ENCODE assay signal across 8 mouse cellular contexts in the genomic region with DNA sequence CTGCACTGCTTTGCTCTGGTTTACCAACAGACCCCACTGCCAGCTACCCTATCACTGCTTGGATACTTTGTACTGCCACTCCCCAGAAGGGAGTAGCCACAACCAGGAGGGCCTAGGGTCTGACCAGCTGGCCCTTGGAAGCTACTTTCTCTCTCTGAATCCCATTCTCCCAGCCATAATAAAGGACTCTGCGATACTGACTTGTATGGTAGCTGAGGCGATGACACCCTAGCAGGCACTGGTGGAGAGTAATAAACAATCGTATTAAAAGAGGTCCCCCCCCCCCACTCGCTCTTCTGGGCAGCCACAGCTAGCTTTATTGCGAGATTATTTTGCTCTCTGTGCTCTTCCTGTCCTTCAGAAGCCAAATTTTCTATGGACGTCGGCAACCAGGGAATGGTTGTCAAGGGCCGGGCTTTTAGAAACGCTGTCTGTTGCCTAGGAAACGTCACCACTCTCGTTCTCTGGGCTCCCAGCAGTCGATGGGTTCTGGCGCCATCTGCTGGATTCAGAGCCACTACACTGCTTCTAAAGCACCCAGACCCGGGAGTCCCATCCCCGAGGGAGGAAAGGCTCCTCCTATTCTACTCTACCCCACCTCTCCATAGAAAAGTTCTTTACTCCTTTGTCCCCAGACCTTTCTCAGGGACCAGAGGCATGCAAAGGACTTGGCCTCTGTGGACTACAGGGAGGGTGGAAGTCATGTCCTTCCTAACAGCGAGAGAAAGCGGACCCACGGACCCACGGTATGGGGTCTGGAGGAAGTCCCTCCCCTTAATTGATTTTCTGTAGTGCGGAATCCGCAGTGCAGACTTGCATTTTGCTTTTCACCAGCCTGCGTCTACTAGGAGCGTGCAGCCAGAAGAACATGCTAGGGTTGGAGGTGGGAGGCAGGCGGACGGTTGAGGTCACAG. TPM values are rescaled to one million over a fixed set of nuclear protein-coding genes. Genes with fewer than 3 reads are reported as not detected.
A peak's percentile ranks its signal among the peaks of the same experiment; 100 is the strongest.
DNase-seq lines count a peak whose midpoint lies in the region; ATAC-seq and TF ChIP-seq lines count a peak whose summit lies in the region.

No protein-coding gene starts in this region.

- H3K9me3 ChIP-seq in forebrain, embryonic 10.5 days: no peaks in the 10 kb centered on the region
- no peaks in the 10 kb centered on the region for H3K9me3 ChIP-seq in heart, embryonic 15.5 days (replicated peaks)
- no peaks in the 10 kb centered on the region for H3K9me3 ChIP-seq in liver, embryonic 12.5 days (replicated peaks)
- no peaks in the 10 kb centered on the region for H3K9me3 ChIP-seq in stomach, embryonic 14.5 days (ENCODE audit: control insufficient read depth, low read depth, low read length)

- no peak overlapping the region for H3ac ChIP-seq in C2C12 (ENCODE audit: control insufficient read depth, insufficient read length, low read depth)

- H3K4me2 ChIP-seq in heart, embryonic 15.5 days: peak overlapping the region; percentile 72
- peak overlapping the region; percentile 53 for H3K4me2 ChIP-seq in liver, embryonic 12.5 days
- H3K4me2 ChIP-seq in stomach, embryonic 14.5 days (replicated peaks; ENCODE audit: low read depth, low read length): peak overlapping the region; percentile 65

- no peaks in the 10 kb centered on the region for H3K79me2 ChIP-seq in C2C12 (ENCODE audit: control insufficient read depth, insufficient read depth)

- DNase-seq in brain, adult 2 months (ENCODE audit: low read depth, low spot score): peak; percentile 96
- DNase-seq in forebrain, embryonic 10.5 days (ENCODE audit: extremely low spot score, low spot score): peak; percentile 91
- peak; percentile 94 for DNase-seq in kidney, postnatal 14 days
- peak; percentile 63 to 78 for DNase-seq in natural killer cell, adult 2 months (ENCODE audit: low spot score in 2 of 2)

- no peaks in the 10 kb centered on the region for H3K27me3 ChIP-seq in C2C12 (ENCODE audit: control insufficient read depth, insufficient read depth, insufficient read length)
- H3K27me3 ChIP-seq in forebrain, embryonic 10.5 days (ENCODE audit: poor library complexity, severe bottlenecking): peaks cover 53% of the 10 kb centered on the region
- peaks cover 12% of the 10 kb centered on the region for H3K27me3 ChIP-seq in heart, embryonic 15.5 days
- peaks cover 75% of the 10 kb centered on the region for H3K27me3 ChIP-seq in liver, embryonic 12.5 days (replicated peaks)
- no peaks in the 10 kb centered on the region for H3K27me3 ChIP-seq in stomach, embryonic 14.5 days (ENCODE audit: control insufficient read depth, insufficient read depth, low read length)

- H3K4me3 ChIP-seq in C2C12 (ENCODE audit: insufficient read depth, poor library complexity, severe bottlenecking): no peak overlapping the region
- peak overlapping the region; percentile 50 for H3K4me3 ChIP-seq in forebrain, embryonic 10.5 days
- peak overlapping the region; percentile 40 for H3K4me3 ChIP-seq in heart, embryonic 15.5 days
- peak overlapping the region; percentile 35 for H3K4me3 ChIP-seq in liver, embryonic 12.5 days
- peak overlapping the region; percentile 34 for H3K4me3 ChIP-seq in stomach, embryonic 14.5 days (ENCODE audit: low read depth, low read length)

- H3K36me3 ChIP-seq in C2C12 (ENCODE audit: control insufficient read depth, insufficient read depth): peaks cover 15% of the 10 kb centered on the region
- peaks cover 32% of the 10 kb centered on the region for H3K36me3 ChIP-seq in forebrain, embryonic 10.5 days (replicated peaks)
- peaks cover 6% of the 10 kb centered on the region; the same call in 1 of the 2 replicates for H3K36me3 ChIP-seq in heart, embryonic 15.5 days
- peaks cover 6% of the 10 kb centered on the region for H3K36me3 ChIP-seq in liver, embryonic 12.5 days
- peaks cover 10% of the 10 kb centered on the region; the same call in 1 of the 2 replicates for H3K36me3 ChIP-seq in stomach, embryonic 14.5 days (ENCODE audit: control insufficient read depth, insufficient read depth, low read length)

- H3K27ac ChIP-seq in forebrain, embryonic 10.5 days: peak overlapping the region; percentile 60; the same call in 1 of the 2 replicates
- H3K27ac ChIP-seq in heart, embryonic 15.5 days: no peak overlapping the region
- no peak overlapping the region for H3K27ac ChIP-seq in liver, embryonic 12.5 days
- no peak overlapping the region for H3K27ac ChIP-seq in stomach, embryonic 14.5 days (ENCODE audit: low read length)

- WGBS in forebrain, embryonic 10.5 days: 16% methylated on average over 25 of the region's 25 CpGs
- 15% methylated on average over 25 of the region's 25 CpGs for WGBS in heart, embryonic 15.5 days
- WGBS in liver, embryonic 12.5 days (ENCODE audit: insufficient replicate concordance): 16% methylated on average over 25 of the region's 25 CpGs
- 9% methylated on average over 25 of the region's 25 CpGs for WGBS in stomach, embryonic 14.5 days

- H3K4me1 ChIP-seq in forebrain, embryonic 10.5 days: peaks cover 43% of the 10 kb centered on the region
- H3K4me1 ChIP-seq in heart, embryonic 15.5 days (replicated peaks): peaks cover 14% of the 10 kb centered on the region
- H3K4me1 ChIP-seq in liver, embryonic 12.5 days: peaks cover 23% of the 10 kb centered on the region
- no peaks in the 10 kb centered on the region for H3K4me1 ChIP-seq in stomach, embryonic 14.5 days (ENCODE audit: control insufficient read depth, insufficient read depth, low read length)

- H3K79me3 ChIP-seq in C2C12 (ENCODE audit: low read depth): no peaks in the 10 kb centered on the region

- H3K9ac ChIP-seq in heart, embryonic 15.5 days: peak overlapping the region; percentile 27; the same call in 1 of the 2 replicates
- H3K9ac ChIP-seq in liver, embryonic 12.5 days: 0 out of 2 replicates have a peak overlapping the region, but pooled peaks have one; percentile 6
- H3K9ac ChIP-seq in stomach, embryonic 14.5 days (replicated peaks; ENCODE audit: low read depth, low read length): no peak overlapping the region

- peak; percentile 55 for TF ChIP-seq CTCF in C2C12 (IDR thresholded peaks at IDR 0.05; ENCODE audit: control insufficient read depth, insufficient read depth, insufficient read length)

- peak; percentile 48 for ATAC-seq in heart, embryonic 15.5 days (replicated peaks; ENCODE audit: insufficient number of reproducible peaks, insufficient read depth, low FRiP score, low read depth)
- ATAC-seq in liver, embryonic 12.5 days: peak; percentile 45; the same call in 1 of the 2 replicates
- peak; percentile 79; the same call in 1 of the 2 replicates for ATAC-seq in stomach, embryonic 14.5 days (ENCODE audit: insufficient number of reproducible peaks, insufficient read depth, low FRiP score, low read depth)

TF ChIP-seq in C2C12, 6 proteins besides CTCF, POLR2A, EP300 and RAD21:
- TF ChIP-seq CEBPB (IDR thresholded peaks at IDR 0.05; ENCODE audit: low read depth) (no peak), MAX (IDR thresholded peaks at IDR 0.05) (no peak), USF1 (IDR thresholded peaks at IDR 0.05; ENCODE audit: low read depth) (no peak), FOSL1 (IDR thresholded peaks at IDR 0.05; ENCODE audit: insufficient read depth, low read length, poor library complexity, severe bottlenecking) (no peak), MYOD1 (IDR thresholded peaks at IDR 0.05; ENCODE audit: control insufficient read depth, insufficient read length, low read depth) (no peak), MYOG (IDR thresholded peaks at IDR 0.05; ENCODE audit: control insufficient read depth, extremely low read depth, insufficient read length) (no peak)
TF ChIP-seq in C2C12: peak in this region for 0.

RNA-seq across cellular contexts. Expression of a gene that starts 17.6 kb away (rescaled TPM):
- 65.9 TPM for polyA plus RNA-seq in C2C12 (2012; fragmentation: generic; extraction: Trizol)
- 39.6 and 39.7 TPM in 2 replicates for polyA plus RNA-seq in forebrain, embryonic 10.5 days (2016; fragmentation: Nextera tagmentation; extraction: Ambion mirVana)
- 32.8 and 38.6 TPM in 2 replicates for polyA plus RNA-seq in heart, embryonic 15.5 days (2015; fragmentation: Nextera tagmentation; extraction: Ambion mirVana)
- polyA plus RNA-seq in liver, embryonic 12.5 days (2016; fragmentation: Nextera tagmentation; extraction: Ambion mirVana): 13.7 and 14.3 TPM in 2 replicates
- 36.1 and 41.7 TPM in 2 replicates for polyA plus RNA-seq in stomach, embryonic 14.5 days (2014; fragmentation: Nextera tagmentation; extraction: Ambion mirVana)

RNA-seq across cellular contexts. Expression of a gene that starts 19.2 kb away (rescaled TPM):
- 0.09 TPM for polyA plus RNA-seq in C2C12 (2012; fragmentation: generic; extraction: Trizol)
- 1.3 and 1.8 TPM in 2 replicates for polyA plus RNA-seq in forebrain, embryonic 10.5 days (2016; fragmentation: Nextera tagmentation; extraction: Ambion mirVana)
- 1.5 and 1.6 TPM in 2 replicates for polyA plus RNA-seq in heart, embryonic 15.5 days (2015; fragmentation: Nextera tagmentation; extraction: Ambion mirVana)
- 0.07 and 0.12 TPM in 2 replicates for polyA plus RNA-seq in liver, embryonic 12.5 days (2016; fragmentation: Nextera tagmentation; extraction: Ambion mirVana)
- 0.38 and 0.48 TPM in 2 replicates for polyA plus RNA-seq in stomach, embryonic 14.5 days (2014; fragmentation: Nextera tagmentation; extraction: Ambion mirVana)

RNA-seq across cellular contexts. Expression of a gene that starts 33.8 kb away (rescaled TPM):
- polyA plus RNA-seq in C2C12 (2012; fragmentation: generic; extraction: Trizol): 18.2 TPM
- polyA plus RNA-seq in forebrain, embryonic 10.5 days (2016; fragmentation: Nextera tagmentation; extraction: Ambion mirVana): 53.8 and 58.1 TPM in 2 replicates
- polyA plus RNA-seq in heart, embryonic 15.5 days (2015; fragmentation: Nextera tagmentation; extraction: Ambion mirVana): 22.8 and 28.8 TPM in 2 replicates
- 23.2 and 27.2 TPM in 2 replicates for polyA plus RNA-seq in liver, embryonic 12.5 days (2016; fragmentation: Nextera tagmentation; extraction: Ambion mirVana)
- 44.1 and 48.5 TPM in 2 replicates for polyA plus RNA-seq in stomach, embryonic 14.5 days (2014; fragmentation: Nextera tagmentation; extraction: Ambion mirVana)
